Mouse (Mus musculus): Measurements from ENCODE around the gene Hyal2.

DNA sequence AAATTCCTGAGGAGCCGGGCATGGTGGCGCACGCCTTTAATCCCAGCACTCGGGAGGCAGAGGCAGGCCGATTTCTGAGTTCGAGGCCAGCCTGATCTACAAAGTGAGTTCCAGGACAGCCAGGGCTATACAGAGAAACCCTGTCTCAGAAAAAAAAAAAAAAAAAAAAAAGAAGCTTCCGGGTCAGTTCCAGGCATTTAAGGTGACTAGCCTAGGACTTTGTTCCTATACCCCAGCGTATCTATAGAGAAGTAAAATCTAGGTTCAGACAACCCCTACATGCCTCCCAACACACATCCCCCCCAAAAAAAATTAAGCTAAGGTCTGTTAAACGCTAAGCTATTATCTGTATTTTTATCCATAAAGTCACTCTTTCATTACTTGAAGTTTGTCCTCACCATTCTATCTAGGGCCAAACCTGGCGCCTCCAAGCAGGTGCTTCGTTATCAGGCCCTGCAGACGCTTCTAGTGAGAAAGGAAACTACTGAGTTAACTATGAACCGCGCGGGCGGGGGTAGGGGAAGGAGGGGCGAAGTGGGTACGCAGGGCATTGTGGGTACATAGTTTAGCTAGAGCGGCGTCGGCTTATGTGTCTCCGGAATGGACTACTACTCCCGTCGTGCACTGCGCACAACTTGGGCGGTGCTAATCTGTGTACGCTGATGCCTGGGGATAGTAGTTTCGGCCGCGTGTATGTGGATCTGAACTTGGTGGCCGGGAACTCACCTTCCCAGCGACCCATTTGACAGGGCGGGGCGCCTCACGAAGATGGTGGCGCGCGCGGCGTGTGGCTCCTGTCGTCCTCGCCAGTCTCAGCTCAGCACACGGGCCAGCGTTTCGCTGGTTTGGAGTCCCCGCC, 19.5 kb downstream of the Hyal2 start, which contains the start of gene Ifrd2:
- TF ChIP-seq POLR2A (IDR thresholded peaks at IDR 0.05; ENCODE audit: borderline replicate concordance, control insufficient read depth, low read depth, low read length) (peak; percentile 93), CTCF (IDR thresholded peaks at IDR 0.05; ENCODE audit: control insufficient read depth, insufficient read depth, low read length) (no peak)
